Mouse (Mus musculus): ENCODE measurements around the gene Gsk3a.

The Gsk3a gene

DNA sequence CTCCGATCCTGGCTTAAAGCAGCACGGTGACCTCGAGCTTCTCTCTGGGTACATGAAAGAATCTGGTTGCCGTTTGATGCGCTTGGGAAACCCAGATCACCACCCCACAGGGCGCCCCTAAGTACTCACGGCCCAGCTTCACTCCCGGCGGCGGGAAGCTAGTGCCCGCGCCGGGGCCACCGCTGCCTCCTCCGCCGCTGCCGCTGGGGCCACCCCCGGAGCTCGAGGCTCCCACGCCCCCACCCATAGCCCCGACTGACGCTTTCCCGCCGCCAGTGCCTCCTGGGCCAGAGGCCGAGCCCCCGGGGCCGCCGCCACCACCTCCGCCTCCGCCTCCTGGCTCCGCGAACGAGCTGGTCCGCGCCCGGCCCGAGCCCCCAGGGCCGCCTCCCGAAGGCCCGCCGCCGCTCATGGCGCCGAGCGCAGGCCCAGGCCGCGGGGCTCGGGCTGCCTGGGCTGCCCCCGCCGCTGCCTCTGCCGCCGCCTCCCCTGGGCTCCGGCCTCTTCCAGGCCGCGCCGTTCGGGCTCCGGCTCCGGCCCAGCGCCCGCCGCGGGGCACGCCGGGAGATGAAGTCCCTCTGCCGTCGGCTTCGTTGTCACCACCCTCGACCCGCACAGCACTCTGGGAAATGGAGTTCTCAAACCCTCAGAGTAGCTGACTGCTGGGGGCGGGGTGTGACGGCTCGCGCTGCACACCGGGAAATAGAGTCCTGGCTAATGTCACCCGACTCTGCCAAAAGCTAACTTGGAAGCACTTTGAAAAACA, at the start of gene Gsk3a:
Gene Gsk3a (minus strand): TSS at position 603 of the 766 bp plus-strand sequence.
- peak; percentile 94 to 97 for DNase-seq (ENCODE audit: low spot score in 2 of 2)

DNA sequence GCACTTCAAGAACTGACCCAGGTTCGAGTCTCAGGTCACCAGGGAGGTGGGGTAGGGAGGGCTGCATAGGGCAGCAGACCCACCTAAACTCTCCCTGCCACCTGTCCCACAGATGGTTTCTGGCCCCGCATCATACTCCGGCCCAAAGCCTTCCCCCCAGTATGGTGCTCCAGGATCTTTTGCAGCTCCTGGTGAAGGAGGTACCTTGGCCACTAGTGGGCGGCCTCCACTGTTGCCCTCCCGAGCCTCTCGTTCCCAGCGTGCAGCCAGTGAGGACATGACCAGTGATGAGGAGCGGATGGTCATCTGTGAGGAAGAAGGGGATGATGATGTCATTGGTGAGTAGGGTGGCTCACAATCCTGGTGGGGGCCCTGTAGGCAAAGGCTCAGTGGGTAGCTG, 49.3 kb upstream of the Gsk3a start:
- no peak for DNase-seq (ENCODE audit: low spot score in 2 of 2)

DNA sequence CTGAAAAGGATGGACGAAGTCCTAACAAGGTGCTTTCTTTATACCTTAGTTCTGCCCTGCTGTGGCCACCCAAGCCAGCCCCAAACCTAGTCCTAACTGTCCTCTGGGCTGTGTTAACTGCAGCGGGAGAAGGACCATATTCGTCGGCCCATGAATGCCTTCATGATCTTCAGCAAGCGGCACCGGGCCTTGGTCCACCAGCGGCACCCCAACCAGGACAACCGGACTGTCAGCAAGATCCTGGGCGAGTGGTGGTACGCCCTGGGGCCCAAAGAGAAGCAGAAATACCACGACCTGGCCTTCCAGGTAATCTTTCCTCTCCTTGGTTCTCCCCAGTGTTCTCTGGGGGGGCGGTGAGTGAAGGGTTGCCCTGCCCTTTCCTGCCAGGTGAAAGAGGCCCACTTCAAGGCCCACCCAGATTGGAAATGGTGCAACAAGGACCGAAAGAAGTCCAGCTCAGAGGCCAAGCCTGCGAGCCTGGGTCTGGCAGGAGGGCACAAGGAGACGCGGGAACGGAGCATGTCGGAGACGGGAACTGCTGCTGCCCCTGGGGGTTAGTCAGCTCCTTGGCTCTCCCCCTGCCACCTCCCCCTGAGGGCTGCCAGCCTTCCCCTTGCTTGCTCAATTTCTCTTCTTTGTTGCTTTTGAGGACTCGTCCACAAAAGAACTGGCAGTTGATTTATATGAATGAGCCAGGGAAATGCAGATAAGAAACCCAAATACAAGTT, 48.0 kb upstream of the Gsk3a start:
- DNase-seq (ENCODE audit: low spot score in 2 of 2): no peak

DNA sequence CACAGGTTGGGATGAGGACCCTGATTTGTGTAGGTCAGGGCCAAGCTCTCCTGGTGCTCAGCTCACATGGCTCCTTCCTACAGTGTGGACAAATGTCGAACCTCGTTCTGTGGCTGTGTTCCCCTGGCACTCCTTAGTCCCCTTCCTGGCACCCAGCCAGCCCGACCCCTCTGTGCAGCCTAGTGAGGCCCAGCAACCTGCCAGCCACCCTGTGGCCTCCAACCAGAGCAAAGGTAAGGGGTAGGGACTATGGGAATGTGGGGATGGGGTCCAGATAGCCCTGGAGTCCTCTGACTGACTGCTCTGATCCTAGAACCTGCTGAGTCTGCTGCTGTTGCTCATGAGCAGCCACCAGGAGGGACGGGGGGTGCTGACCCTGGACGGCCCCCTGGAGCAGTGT, 47.1 kb upstream of the Gsk3a start:
- no peak for DNase-seq (ENCODE audit: low spot score in 2 of 2)

DNA sequence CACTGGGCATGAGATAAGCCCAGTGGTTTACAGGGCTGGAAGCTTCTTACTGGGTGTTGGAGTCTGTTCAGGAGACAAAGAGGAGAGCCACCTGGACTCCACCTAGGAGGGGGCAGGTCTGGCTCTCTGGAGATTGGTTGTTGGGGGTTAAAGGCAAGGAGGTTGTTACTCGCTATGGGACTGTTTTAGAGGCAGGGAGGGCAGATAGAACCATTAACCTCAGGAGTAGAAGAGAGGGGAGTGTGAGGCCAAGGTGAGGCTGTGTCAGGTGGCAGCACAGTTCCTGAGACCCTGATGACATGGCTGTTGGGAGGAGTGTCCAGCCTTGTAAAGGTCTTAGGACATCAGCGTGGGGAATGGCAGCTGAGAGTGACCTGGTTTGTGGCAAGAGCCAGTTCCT, 46.5 kb upstream of the Gsk3a start:
- DNase-seq (ENCODE audit: low spot score in 2 of 2): no peak

DNA sequence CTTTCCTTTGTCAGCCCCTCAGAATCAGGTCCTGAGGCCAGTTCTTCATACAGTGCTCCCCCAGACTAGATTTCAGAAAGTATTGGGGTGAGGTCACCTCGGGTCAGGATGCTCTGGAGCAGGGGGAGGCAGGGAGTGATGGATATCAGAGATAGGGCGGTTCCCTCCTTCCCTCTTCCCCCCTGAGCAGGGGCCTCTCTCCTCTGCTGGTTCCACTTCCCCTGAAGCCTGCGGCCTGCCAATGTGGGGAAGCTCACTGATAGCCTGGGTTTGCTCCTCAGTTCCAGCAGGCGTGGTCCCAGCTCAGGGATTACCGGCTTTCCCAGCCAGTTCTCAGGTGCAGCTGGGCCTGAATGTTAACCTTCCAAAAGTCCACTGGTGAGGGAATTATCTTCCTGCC, 46.0 kb upstream of the Gsk3a start:
- DNase-seq (ENCODE audit: low spot score in 2 of 2): no peak

GRCm38 (mm10) chr7:25282731-25283211, 45.1 kb upstream of the Gsk3a start:
- peak; percentile 30 to 49 for DNase-seq (ENCODE audit: low spot score in 2 of 2)

- peak; percentile 98 to 99 for DNase-seq (ENCODE audit: low spot score in 2 of 2)
Measured at GRCm38 (mm10) chr7:25281734-25282601, 44.3 kb upstream of the Gsk3a start.

DNA sequence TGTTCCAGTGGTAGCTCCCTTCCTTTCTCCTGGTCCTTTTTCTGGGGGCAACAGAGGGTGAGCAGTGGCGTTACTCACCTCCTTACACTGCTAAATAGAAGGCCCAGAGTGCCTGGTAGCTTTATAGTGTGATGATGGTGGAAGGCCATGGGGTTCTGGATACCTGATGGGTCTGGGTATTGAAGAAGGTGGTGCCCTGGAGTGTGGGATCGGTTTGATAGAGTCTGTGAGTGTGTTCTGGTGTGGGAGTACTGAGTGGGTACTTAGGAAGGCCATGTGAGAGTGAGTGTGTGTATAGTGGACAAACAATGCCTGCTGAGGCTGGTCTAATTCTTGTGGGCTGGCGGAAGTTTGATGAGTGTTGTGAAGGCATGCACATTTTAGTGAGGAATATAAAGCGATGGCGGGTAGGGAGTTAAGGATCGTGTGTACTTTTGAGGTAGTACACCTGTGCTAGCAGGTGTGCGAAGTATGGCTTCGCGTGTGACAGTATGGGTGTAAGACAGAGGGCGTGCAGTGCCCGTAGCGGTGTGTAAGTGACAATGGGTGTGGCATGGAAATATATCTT, 43.6 kb upstream of the Gsk3a start:
- peak in 1 of 2 experiments; percentile 3 for DNase-seq (ENCODE audit: low spot score in 2 of 2)

GRCm38 (mm10) chr7:25279861-25280791, 42.5 kb upstream of the Gsk3a start:
- DNase-seq (ENCODE audit: low spot score in 2 of 2): no peak

DNA sequence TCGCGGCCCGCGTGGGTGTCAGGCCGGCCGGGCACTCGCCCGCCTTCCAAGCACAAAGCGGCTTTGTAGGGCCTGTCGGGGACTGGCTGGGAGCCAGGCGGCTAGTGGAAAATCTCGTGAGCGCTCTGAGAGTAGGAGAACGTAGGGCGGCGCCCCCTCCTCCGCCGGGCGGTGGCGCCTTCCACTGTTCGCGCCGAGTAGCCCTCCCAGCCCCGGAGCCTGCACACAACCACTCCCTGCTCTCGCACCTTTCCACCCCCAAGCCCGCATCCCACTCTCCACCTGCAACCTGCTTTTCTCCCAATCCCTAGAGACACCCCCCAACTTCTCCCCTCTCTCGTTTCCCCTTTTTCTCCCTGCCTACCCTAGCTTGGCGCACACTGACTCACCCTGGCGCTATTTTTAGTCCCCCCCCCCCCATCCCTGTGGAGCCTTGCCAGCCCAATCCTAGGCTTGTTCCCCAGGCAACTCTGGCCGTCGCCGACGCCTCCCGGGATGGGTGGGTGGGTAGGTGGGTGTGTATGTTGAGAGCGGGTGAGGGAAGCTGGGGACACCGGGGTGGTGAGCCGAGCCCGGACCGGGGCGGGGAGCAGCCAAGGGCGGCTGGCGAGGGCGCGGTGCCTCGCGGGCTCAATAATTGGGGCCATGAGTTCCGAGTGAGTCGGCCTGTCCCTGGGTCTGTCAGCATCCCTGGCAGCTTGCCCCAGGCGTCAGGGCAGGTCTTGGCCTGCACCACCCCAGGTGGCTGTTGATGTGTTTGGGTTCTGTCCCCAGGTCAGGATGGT, 41.6 kb upstream of the Gsk3a start:
- DNase-seq (ENCODE audit: low spot score in 2 of 2): peak; percentile 80 to 83

- peak; percentile 87 to 94 for DNase-seq (ENCODE audit: low spot score in 2 of 2)
Measured at GRCm38 (mm10) chr7:25278341-25279075, 40.9 kb upstream of the Gsk3a start.

- DNase-seq (ENCODE audit: low spot score in 2 of 2): no peak
Measured at GRCm38 (mm10) chr7:25277998-25278340, 40.3 kb upstream of the Gsk3a start.

GRCm38 (mm10) chr7:25277405-25277804, 39.8 kb upstream of the Gsk3a start:
- DNase-seq (ENCODE audit: low spot score in 2 of 2): no peak

DNA sequence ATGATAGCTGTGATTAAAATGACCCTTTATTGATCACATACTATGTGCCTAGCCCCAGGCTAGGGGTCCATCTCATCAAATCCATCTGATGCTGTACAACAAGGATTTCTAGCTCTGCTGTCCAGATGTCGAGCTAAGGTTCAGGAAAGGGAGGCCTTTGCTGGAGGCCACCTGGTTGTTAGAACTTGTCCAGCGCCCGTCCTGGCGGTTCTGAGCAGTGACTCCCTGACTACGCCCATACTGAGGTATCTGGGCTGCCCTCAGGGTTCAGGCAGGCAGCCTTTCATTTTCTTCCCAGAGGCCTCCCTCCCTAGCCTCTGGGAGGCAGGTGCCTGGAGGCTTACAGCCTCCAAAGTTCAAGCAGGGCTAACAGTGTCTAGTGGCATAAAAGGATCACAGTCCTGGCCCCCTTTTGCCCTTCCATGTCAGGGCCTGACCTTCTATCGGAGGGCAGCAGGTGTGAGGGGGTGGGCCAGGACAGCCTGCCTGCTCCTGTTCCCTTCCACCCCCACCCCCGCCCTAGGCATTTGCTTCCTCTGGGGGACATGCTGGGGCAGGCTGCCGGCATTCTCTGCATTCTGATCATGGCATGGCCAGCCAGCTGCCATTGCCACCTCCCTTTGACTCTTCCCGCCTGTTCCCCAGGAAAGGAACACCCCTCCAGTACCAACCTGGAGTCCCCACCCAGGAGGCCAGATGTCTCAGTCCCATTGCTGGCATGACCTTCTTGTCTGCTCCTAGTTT, 38.1 kb upstream of the Gsk3a start:
- no peak for DNase-seq (ENCODE audit: low spot score in 2 of 2)

DNA sequence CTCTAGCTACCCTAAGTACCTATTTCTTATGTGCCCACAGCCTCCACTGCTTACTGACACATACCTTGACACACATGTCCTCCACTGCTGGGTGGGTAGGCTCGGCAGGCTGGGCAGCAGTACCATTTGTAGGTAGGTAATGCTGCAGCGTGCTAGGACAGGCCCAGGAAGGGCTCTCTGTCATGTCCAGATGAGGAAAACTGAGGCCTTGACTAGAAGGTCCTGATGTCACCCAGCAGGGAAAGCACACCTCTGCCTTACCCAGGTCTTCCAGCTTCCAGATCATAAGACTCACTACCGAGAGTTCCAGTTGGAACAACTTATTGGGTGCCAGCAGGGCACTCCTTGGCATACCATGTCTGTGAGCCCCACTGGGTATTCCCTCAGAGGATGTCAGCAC, 37.3 kb upstream of the Gsk3a start:
- DNase-seq (ENCODE audit: low spot score in 2 of 2): no peak

GRCm38 (mm10) chr7:25274571-25274970, 36.9 kb upstream of the Gsk3a start:
- DNase-seq (ENCODE audit: low spot score in 2 of 2): no peak

Data from thymus, postnatal 10 days (tissue).